Mouse (Mus musculus) neural tube, embryonic 14.5 days (tissue): Measurements from ENCODE around the gene Fdxacb1. TPM values are rescaled to one million over a fixed set of nuclear protein-coding genes. Genes with fewer than 3 reads are reported as not detected.

Experiments used
- ATAC-seq: fragments of 200-750 bp; cut with Nextera tagmentation; 2 replicates; pipeline ENCODE4 v1.8.0; 2017; ENCODE audit warnings: low read depth, mild to moderate bottlenecking, moderate TSS enrichment, moderate library complexity
- H3K27ac ChIP-seq: fragments of 300-500 bp; sonication (generic); 2 replicates; pipeline ENCODE4 v1.5.1; 2014; ENCODE audit warnings: low read depth, mild to moderate bottlenecking, control low read depth, low read length, moderate library complexity, mixed read lengths
- H3K27me3 ChIP-seq: fragments of 300-500 bp; sonication (generic); 2 replicates; pipeline ENCODE4 v1.6.1; 2014; ENCODE audit warnings: low read length; ENCODE audit not compliant: control insufficient read depth, insufficient read depth
- H3K36me3 ChIP-seq: fragments of 300-500 bp; sonication (generic); 2 replicates; pipeline ENCODE4 v1.6.1; 2014; ENCODE audit warnings: low read length, mixed read lengths; ENCODE audit not compliant: control insufficient read depth, insufficient read depth
- H3K4me1 ChIP-seq: fragments of 300-500 bp; sonication (generic); 2 replicates; pipeline ENCODE4 v1.6.1; 2014; ENCODE audit warnings: low read length; ENCODE audit not compliant: control insufficient read depth, insufficient read depth
- H3K4me2 ChIP-seq: fragments of 300-500 bp; sonication (generic); 2 replicates; pipeline ENCODE4 v1.6.1; 2014; ENCODE audit warnings: mild to moderate bottlenecking, low read depth, low read length, control low read depth
- H3K4me3 ChIP-seq: fragments of 300-500 bp; sonication (generic); 2 replicates; pipeline ENCODE4 v1.5.1; 2014; ENCODE audit warnings: low read depth, low read length, control low read depth, mixed read lengths
- H3K9ac ChIP-seq: fragments of 300-500 bp; sonication (generic); replicated peaks from 2 replicates; pipeline ENCODE4 v1.6.1; 2014; ENCODE audit warnings: low read depth, mild to moderate bottlenecking, control low read depth, low read length, mixed read lengths
- H3K9me3 ChIP-seq: fragments of 300-500 bp; sonication (generic); 2 replicates; pipeline ENCODE4 v1.6.1; 2016; ENCODE audit warnings: low read length; ENCODE audit not compliant: control insufficient read depth
- whole genome bisulfite sequencing: fragments of 180-500 bp; shearing (Covaris S2); extraction: QIAGEN DNeasy Blood & Tissue Kit; methylation state at CpG from one replicate; pipeline ENCODE4 v1.1.7; 2014; 5-methylcytosine and 5-hydroxymethylcytosine counted together
- polyA plus RNA-seq: library from polyadenylated mRNA; unstranded; fragments of >200 nt; fragmentation: Nextera tagmentation; extraction: Ambion mirVana; gene quantifications from 2 replicates; pipeline ENCODE4 v1.2.1, GENCODE M21; 2014

Fdxacb1 gene
- 11.2 and 11.5 TPM in 2 replicates for polyA plus RNA-seq

DNA sequence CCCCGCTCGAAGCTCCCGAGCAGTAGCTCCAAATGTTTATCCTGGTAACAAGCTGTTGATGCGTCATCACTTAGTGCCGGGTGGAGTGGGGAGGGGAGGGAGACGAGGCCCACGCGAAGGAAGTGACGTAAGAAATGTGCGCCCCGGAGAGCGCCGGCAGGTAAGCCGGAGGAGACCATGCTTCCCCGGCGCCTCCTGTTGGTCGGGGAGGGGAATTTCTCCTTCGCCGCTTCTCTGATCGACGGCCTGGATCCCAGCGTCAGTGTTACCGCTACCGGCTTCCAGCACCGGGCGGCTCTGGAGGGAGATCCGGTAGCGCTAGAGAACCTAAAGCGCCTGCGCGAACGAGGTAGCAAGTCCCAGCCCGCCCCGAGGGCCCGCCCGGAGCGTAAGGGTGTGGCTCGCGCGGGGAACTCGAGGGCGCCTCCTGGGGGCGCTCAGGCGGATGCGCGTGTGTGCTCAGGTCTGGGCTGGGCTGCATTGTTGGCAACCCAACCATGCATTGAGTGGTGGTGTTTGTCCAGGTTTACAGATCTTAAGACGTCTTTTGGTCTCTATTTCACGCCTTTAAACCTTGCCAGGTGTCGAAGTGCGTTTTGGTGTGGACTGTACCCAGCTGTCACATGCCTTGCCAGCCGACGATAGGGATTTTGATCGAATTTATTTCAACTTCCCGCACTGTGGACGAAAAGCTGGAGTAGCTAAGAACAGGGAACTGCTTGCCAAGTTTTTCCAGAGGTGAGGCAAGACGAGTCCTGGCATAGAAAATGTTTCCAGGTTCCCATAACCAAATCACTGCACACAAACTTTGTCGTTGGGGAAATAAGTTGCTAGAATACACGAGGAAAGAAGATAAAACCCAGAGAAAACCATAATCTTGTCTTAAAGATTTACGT is at the start of gene Fdxacb1:
Fdxacb1 (plus strand) TSS at position 130 of the 896 bp plus-strand sequence.
- 5% methylated on average over 58 of the region's 59 CpGs for WGBS
- Histone ChIP-seq H3K4me1 (peaks cover 9% of the 10 kb centered on the region; the same call in 1 of the 2 replicates), H3K4me3 (peak within 1 kb of the TSS; percentile 53), H3K27ac (peak within 1 kb of the TSS; percentile 91), H3K9me3 (no peaks in the 10 kb centered on the region), H3K27me3 (no peaks in the 10 kb centered on the region), H3K4me2 (peak within 1 kb of the TSS; percentile 69), H3K36me3 (no peaks in the 10 kb centered on the region), H3K9ac (peak within 1 kb of the TSS; percentile 68)
- ATAC-seq: peak; percentile 96

DNA sequence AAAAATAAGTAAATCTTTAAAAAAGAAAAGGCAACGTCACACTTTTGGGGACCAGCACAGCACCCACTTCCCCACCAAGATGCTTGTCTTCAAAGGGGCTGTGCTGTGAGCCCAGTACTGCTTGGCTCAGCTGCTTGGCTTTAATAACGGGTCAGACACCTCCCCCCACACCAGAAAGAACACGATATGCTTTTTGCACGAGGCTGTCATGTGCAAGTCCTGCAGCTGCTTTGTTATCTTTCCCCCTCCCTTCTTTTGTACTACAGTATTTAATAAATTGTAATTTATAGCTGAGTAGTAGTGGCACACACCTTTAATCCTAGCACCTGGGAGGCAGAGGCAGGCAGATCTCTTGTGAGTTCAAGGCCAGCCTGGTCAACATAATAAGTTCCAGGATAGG is 49.2 kb upstream of the Fdxacb1 start:
- 86% methylated on average over 4 of the region's 4 CpGs for WGBS
- Histone ChIP-seq H3K36me3 (no peaks in the 10 kb centered on the region), H3K4me3 (no peak overlapping the region), H3K9ac (no peak overlapping the region), H3K27me3 (no peaks in the 10 kb centered on the region), H3K9me3 (no peaks in the 10 kb centered on the region), H3K27ac (no peak overlapping the region), H3K4me2 (no peak overlapping the region), H3K4me1 (peaks cover 6% of the 10 kb centered on the region; the same call in 1 of the 2 replicates)
- no peak for ATAC-seq

DNA sequence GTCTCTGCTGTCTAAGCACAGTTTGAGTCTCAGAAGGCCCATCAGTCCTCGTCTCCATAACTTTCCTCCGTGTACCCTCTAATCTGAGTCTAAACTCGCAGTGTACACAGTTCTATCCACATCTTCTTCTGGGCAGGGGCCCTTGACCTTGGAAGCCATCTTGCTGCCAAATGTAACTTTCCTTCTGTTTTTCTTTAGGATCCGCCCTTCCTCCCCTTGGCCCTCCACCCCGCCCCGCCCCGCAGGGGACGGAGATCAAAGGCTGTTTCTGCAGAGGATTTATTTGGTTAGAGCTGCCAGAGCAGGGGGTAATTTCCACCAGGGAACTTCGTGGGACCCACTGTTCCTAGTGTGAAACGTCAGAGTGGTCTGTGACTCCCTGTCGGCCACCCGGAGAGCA is 47.0 kb upstream of the Fdxacb1 start:
- Histone ChIP-seq H3K4me1 (peaks cover 24% of the 10 kb centered on the region; the same call in 1 of the 2 replicates), H3K4me2 (no peak overlapping the region), H3K36me3 (no peaks in the 10 kb centered on the region), H3K9ac (no peak overlapping the region), H3K9me3 (no peaks in the 10 kb centered on the region), H3K27ac (no peak overlapping the region), H3K27me3 (no peaks in the 10 kb centered on the region), H3K4me3 (no peak overlapping the region)
- WGBS: 27% methylated on average over 12 of the region's 12 CpGs
- ATAC-seq: no peak

DNA sequence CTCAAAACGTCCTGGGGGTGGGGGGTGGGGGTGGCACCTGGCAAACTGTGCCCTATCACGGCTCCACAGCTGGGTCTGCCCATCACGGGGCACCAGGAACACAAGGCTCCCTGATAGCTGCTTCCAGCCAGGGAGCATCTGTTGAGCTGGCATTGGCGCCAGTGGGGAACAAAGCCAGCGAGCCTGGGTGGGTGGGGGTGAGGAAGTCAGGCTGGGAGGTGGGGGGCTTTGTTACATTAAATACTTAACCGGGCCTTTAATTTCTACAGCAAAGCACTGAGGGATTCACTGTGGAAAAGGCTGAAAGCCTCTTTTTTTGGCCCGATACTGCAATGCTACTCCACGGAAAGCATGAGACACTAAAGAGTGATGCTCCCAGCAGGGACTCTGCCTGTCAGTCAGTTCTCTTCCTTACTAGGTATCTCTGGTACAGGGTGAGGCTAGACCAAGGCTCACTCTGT is 45.6 kb upstream of the Fdxacb1 start:
- Histone ChIP-seq H3K9ac (no peak overlapping the region), H3K36me3 (no peaks in the 10 kb centered on the region), H3K4me2 (no peak overlapping the region; the same call in 1 of the 2 replicates), H3K27me3 (no peaks in the 10 kb centered on the region), H3K9me3 (no peaks in the 10 kb centered on the region), H3K4me3 (no peak overlapping the region), H3K4me1 (peaks cover 26% of the 10 kb centered on the region; the same call in 1 of the 2 replicates), H3K27ac (peak overlapping the region; percentile 52; the same call in 1 of the 2 replicates)
- 26% methylated on average over 8 of the region's 8 CpGs for WGBS
- peak; percentile 39; the same call in 1 of the 2 replicates for ATAC-seq

DNA sequence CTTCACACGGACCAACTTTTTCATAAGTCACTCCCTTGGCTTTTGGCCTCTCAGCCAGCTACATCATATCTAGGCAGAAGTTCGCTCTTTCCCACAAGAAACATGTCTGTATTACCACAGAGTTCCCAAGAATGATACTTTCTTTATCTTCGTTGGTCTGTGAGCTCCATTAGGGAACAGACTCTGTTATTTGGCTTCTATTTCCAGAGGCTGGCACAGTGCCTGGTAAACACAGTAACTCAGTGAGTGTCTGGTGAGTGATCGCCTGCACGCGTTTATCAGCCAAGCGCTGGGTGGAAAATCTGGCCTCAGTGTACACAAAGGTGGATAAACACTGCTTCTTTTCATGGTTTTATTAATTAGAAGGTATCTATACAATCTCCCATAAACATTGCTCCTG is 44.6 kb upstream of the Fdxacb1 start:
- H3K4me1 ChIP-seq: peaks cover 26% of the 10 kb centered on the region; the same call in 1 of the 2 replicates
- no peak overlapping the region for H3K9ac ChIP-seq
- 31% methylated on average over 7 of the region's 7 CpGs for WGBS

DNA sequence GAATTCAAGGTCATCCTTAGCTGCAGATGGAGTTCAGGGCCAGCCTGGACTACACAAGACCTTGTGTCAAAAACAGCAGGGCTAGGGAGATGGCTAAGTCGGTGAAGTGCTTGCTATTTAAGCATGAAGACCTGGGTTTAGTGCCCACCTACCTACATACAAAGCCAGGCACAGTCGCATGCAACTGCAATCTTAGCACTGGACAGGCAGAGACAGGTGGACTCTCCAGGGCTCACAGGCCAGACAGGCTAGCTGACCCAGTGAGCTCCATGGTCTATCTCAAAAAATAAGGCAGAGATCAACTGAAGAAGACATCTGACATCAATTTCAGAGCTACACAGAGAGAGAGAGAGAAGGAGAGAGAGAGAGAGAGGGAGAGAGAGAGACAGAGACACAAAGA is 43.9 kb upstream of the Fdxacb1 start:
- 83% methylated on average over 2 of the region's 2 CpGs for WGBS
- H3K4me3 ChIP-seq: no peak overlapping the region
- H3K27ac ChIP-seq: peak overlapping the region; percentile 66; the same call in 1 of the 2 replicates
- no peaks in the 10 kb centered on the region for H3K9me3 ChIP-seq
- H3K27me3 ChIP-seq: no peaks in the 10 kb centered on the region
- no peak for ATAC-seq
- peaks cover 26% of the 10 kb centered on the region; the same call in 1 of the 2 replicates for H3K4me1 ChIP-seq
- H3K4me2 ChIP-seq: peak overlapping the region; percentile 74
- no peaks in the 10 kb centered on the region for H3K36me3 ChIP-seq
- H3K9ac ChIP-seq: 0 out of 2 replicates have a peak overlapping the region, but pooled peaks have one; percentile 17

More for the DNA sequence above, 44.6 kb upstream of the Fdxacb1 start:
- Histone ChIP-seq H3K27ac (peak overlapping the region; percentile 52), H3K36me3 (no peaks in the 10 kb centered on the region), H3K4me3 (no peak overlapping the region), H3K9me3 (no peaks in the 10 kb centered on the region), H3K4me2 (peak overlapping the region; percentile 26; the same call in 1 of the 2 replicates), H3K27me3 (no peaks in the 10 kb centered on the region)
- ATAC-seq: no peak

DNA sequence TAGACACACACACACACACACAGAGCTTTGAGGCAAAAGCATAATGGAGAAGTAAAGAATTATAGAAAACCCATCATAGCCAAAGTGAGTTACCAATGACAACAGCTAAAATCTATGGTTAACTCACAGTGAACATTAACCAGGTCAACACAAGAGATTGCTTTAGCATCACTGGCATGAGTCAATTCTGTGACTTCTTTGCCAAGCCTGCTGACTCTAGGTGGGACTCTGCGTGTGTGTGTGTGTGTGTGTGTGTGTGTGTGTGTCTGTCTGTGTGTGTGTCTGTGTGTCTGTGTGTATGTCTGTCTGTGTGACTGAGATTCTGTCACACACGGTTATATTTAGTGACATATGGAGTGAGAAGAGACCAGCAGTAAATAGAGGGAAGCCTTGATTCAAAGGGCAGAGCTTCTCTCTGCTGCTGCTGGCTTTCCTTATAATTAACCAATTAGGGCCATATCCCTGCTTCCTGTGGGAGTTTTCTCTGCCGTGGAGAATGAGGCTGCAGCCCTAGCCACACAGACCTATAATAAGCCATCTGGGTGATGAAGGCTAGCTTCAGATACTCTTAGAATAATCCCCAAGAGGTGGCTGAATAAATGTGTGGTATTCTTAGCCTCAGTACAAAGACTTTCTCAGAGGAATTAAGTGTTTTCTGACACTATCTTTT is 43.2 kb upstream of the Fdxacb1 start:
- WGBS: 29% methylated on average over 3 of the region's 3 CpGs
- peak overlapping the region; percentile 74; the same call in 1 of the 2 replicates for H3K4me2 ChIP-seq
- no peaks in the 10 kb centered on the region for H3K27me3 ChIP-seq
- peaks cover 26% of the 10 kb centered on the region; the same call in 1 of the 2 replicates for H3K4me1 ChIP-seq
- H3K27ac ChIP-seq: peak overlapping the region; percentile 3; the same call in 1 of the 2 replicates
- H3K36me3 ChIP-seq: no peaks in the 10 kb centered on the region
- ATAC-seq: no peak
- H3K9ac ChIP-seq: no peak overlapping the region; the same call in 1 of the 2 replicates
- no peaks in the 10 kb centered on the region for H3K9me3 ChIP-seq
- H3K4me3 ChIP-seq: no peak overlapping the region

DNA sequence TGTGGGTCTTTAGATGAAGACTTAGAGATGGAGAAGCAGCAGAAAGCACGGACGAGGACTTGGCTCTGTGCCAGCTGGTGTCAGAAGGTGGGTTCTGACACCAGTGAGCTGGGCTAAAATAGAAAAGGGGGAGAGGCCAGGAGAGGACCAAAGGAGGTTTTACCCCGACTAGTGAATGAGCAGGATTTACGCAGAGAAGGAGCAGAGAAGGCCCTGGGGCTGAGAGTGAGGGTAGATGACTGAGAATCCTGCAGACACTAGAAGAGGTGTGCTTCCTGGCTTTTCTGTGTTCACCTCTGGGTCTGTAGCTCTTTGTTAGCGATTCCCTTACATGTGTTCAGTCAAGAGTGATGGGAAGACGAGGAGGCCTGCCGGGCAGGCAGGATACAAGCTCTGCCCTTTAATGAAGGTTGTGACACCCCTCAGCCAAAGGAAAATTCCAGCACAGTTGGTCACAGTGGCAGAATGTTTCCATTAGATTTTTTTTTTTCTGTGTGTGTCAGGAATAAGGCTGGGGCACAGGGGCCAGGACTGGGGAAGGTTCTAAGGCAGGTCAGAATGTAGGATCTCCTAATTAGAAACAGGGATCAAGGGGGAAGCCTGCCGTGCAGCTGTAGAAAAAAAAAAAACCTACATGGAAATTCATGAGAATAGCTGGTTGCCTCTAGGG is 42.0 kb upstream of the Fdxacb1 start:
- no peaks in the 10 kb centered on the region for H3K27me3 ChIP-seq
- peak overlapping the region; percentile 74 for H3K4me2 ChIP-seq
- H3K36me3 ChIP-seq: no peaks in the 10 kb centered on the region
- H3K4me1 ChIP-seq: peaks cover 25% of the 10 kb centered on the region; the same call in 1 of the 2 replicates
- ATAC-seq: no peak
- 32% methylated on average over 8 of the region's 8 CpGs for WGBS
- H3K27ac ChIP-seq: peak overlapping the region; percentile 74
- peak overlapping the region; percentile 59 for H3K4me3 ChIP-seq
- H3K9me3 ChIP-seq: no peaks in the 10 kb centered on the region
- peak overlapping the region; percentile 74 for H3K9ac ChIP-seq
